Mouse (Mus musculus) cerebellum, adult 9-11 months (tissue): ENCODE measurements around the gene Slain2.
"Not testable (repeated sequence)": the region's sequence is repeated elsewhere in the genome, so short reads cannot be mapped to it uniquely, and the experiment has no call there.

Experiments used
- DNase-seq: peaks from one replicate; pipeline ENCODE4 v3.0.0; 2022

The Slain2 gene

DNA sequence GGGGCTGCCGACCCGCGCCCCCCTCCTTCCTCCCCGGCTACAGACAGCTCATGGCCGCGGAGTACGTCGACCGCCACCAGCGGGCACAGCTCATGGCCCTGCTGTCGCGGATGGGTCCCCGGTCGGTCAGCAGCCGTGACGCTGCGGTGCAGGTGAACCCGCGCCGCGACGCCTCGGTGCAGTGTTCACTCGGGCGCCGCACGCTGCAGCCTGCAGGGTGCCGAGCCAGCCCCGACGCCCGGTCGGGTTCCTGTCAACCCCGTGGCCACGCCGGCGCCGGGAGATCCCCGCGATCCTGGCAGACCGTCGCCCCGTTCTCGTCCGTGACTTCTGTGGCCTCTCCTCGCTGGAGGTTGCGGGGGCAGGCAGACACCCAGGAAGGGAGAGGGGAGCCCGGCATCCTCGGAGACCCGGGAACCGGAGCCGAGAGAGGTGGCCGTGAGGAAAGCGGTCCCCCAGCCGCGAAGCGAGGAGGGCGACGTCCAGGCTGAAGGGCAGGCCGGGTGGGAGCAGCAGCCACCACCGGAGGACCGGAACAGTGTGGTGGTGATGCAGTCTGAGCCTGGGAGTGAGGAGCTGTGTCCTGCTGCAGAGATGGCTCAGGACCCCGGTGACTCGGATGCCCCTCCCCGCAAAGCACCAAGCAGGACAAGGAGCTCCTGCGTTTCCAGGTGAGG is 99.6 kb downstream of the Slain2 start:
- not testable (repeated sequence) for DNase-seq

DNA sequence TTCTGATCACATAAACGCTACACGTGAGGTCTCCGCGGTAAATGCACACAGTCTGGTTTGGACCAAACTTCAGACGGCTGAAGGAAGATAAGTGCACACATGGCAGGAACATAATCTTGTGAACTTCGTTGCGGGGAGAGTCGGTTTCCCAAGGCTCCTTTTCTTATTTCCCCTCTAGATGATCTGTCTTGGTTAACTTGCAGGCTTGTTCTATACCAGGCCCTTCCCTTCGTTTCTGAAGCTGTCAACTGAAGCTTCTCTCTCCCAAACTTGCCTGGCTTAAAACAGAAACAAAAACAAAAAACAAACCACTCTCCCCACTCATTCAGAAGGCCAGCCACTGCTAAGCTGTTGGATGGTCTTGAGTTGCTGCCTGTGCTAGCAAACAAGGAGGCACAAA is 100.6 kb downstream of the Slain2 start:
- no peak for DNase-seq

GRCm38 (mm10) chr5:73023801-73024200 is 109.7 kb downstream of the Slain2 start:
- DNase-seq, result no peak
